In genomic region chr4:142989175-142989574, GRCm38 (mm10) we compare ENCODE assay signal across 12 mouse cellular contexts.
DNase-seq lines count a peak whose midpoint lies in the region; ATAC-seq and TF ChIP-seq lines count a peak whose summit lies in the region.
"Had no signal": no experiment of that assay in that cellular context is flagged by ENCODE, and none has a peak within 500 bp of the region (broad histone marks: within the 10 kb centered on the region; RNA-seq: fewer than 3 reads in every experiment).

No protein-coding gene starts in this region.

- no peak overlapping the region for H3K4me3 ChIP-seq in left cerebral cortex, adult 2 months
- no peak overlapping the region for H3K4me3 ChIP-seq in embryonic facial prominence, embryonic 11.5 days (ENCODE audit: low read depth, low read length)
- H3K4me3 ChIP-seq in hindbrain, embryonic 14.5 days (replicated peaks; ENCODE audit: low read length) = no peak overlapping the region
- no peak overlapping the region for H3K4me3 ChIP-seq in midbrain, postnatal 0 days (ENCODE audit: low read depth, low read length)

- H3K4me2 ChIP-seq in embryonic facial prominence, embryonic 11.5 days (ENCODE audit: low read depth, low read length) = peak overlapping the region; percentile 4; the same call in 1 of the 2 replicates
- peak overlapping the region; percentile 17 for H3K4me2 ChIP-seq in hindbrain, embryonic 14.5 days (replicated peaks)
- peak overlapping the region; percentile 28; the same call in 1 of the 2 replicates for H3K4me2 ChIP-seq in midbrain, postnatal 0 days (ENCODE audit: low read depth, low read length, poor library complexity, severe bottlenecking)

- no peaks in the 10 kb centered on the region for H3K4me1 ChIP-seq in embryonic facial prominence, embryonic 11.5 days (ENCODE audit: control insufficient read depth, insufficient read depth, low read length)
- no peaks in the 10 kb centered on the region for H3K4me1 ChIP-seq in hindbrain, embryonic 14.5 days (replicated peaks; ENCODE audit: control insufficient read depth, insufficient read depth, low read length)
- no peaks in the 10 kb centered on the region for H3K4me1 ChIP-seq in midbrain, postnatal 0 days (ENCODE audit: insufficient read depth, low read length)

- intact Hi-C loops in left cerebral cortex, adult 2 months (cut with DNase I) = no loop called here

- 2% methylated on average over 8 of the region's 8 CpGs for WGBS in embryonic facial prominence, embryonic 11.5 days
- 10% methylated on average over 8 of the region's 8 CpGs for WGBS in hindbrain, embryonic 14.5 days
- 5% methylated on average over 8 of the region's 8 CpGs for WGBS in midbrain, postnatal 0 days

- H3K9me3 ChIP-seq in embryonic facial prominence, embryonic 11.5 days (replicated peaks; ENCODE audit: control insufficient read depth, low read length) = no peaks in the 10 kb centered on the region
- H3K9me3 ChIP-seq in hindbrain, embryonic 14.5 days (ENCODE audit: control insufficient read depth, low read length) = no peaks in the 10 kb centered on the region
- no peaks in the 10 kb centered on the region for H3K9me3 ChIP-seq in midbrain, postnatal 0 days (ENCODE audit: low read length)

- H3K27me3 ChIP-seq in embryonic facial prominence, embryonic 11.5 days (ENCODE audit: control insufficient read depth, insufficient read depth, low read length) = no peaks in the 10 kb centered on the region
- H3K27me3 ChIP-seq in hindbrain, embryonic 14.5 days (ENCODE audit: control insufficient read depth, insufficient read depth, low read length) = no peaks in the 10 kb centered on the region
- no peaks in the 10 kb centered on the region for H3K27me3 ChIP-seq in midbrain, postnatal 0 days (ENCODE audit: insufficient read depth, low read length)

- DNase-seq in left cerebral cortex, adult 2 months (ENCODE audit: extremely low spot score in 1 of 2, low spot score in 2 of 2) = no peak
- DNase-seq in left cerebral cortex, adult 11 months (ENCODE audit: low spot score) = no peak
- peak; percentile 63 for DNase-seq in embryonic facial prominence, embryonic 11.5 days (ENCODE audit: low spot score)
- DNase-seq in hindbrain, embryonic 14.5 days (ENCODE audit: low spot score) = no peak
- peak; percentile 56 for DNase-seq in midbrain, postnatal 0 days (ENCODE audit: low spot score)
- DNase-seq in cerebellum, postnatal 36 days = no peak
- DNase-seq in thymus, postnatal 36 days = no peak
- no peak for DNase-seq in gastrocnemius, adult 8-10 months (ENCODE audit: low spot score in 2 of 2)
- DNase-seq: cerebellum, adult 9-10 months; right cerebral cortex, postnatal 14 days had no signal

- H3K36me3 ChIP-seq in embryonic facial prominence, embryonic 11.5 days (replicated peaks; ENCODE audit: control insufficient read depth, insufficient read depth, low read depth, low read length) = no peaks in the 10 kb centered on the region
- no peaks in the 10 kb centered on the region for H3K36me3 ChIP-seq in hindbrain, embryonic 14.5 days (replicated peaks; ENCODE audit: control insufficient read depth, insufficient read depth)
- no peaks in the 10 kb centered on the region for H3K36me3 ChIP-seq in midbrain, postnatal 0 days (ENCODE audit: insufficient read depth, low read length)

- TF ChIP-seq CTCF in left cerebral cortex, adult 2 months (IDR thresholded peaks at IDR 0.05) = peak; percentile 20
- TF ChIP-seq CTCF in midbrain, postnatal 0 days (IDR thresholded peaks at IDR 0.05) = peak; percentile 63

- no peak overlapping the region for H3K9ac ChIP-seq in embryonic facial prominence, embryonic 11.5 days (replicated peaks; ENCODE audit: low read length)
- H3K9ac ChIP-seq in hindbrain, embryonic 14.5 days = no peak overlapping the region
- no peak overlapping the region for H3K9ac ChIP-seq in midbrain, postnatal 0 days (replicated peaks; ENCODE audit: low read length, poor library complexity, severe bottlenecking)

- ATAC-seq in embryonic facial prominence, embryonic 11.5 days (replicated peaks; ENCODE audit: insufficient number of reproducible peaks, low FRiP score, low TSS enrichment, low read depth) = no peak; the same call in 1 of the 2 replicates
- ATAC-seq in hindbrain, embryonic 14.5 days (ENCODE audit: low FRiP score) = no peak
- no peak for ATAC-seq in midbrain, postnatal 0 days (ENCODE audit: low FRiP score)
- ATAC-seq: Patski had no signal

- no peak overlapping the region for H3K27ac ChIP-seq in left cerebral cortex, adult 2 months
- no peak overlapping the region for H3K27ac ChIP-seq in embryonic facial prominence, embryonic 11.5 days (replicated peaks; ENCODE audit: low read depth, low read length)
- H3K27ac ChIP-seq in hindbrain, embryonic 14.5 days = no peak overlapping the region
- H3K27ac ChIP-seq in midbrain, postnatal 0 days (ENCODE audit: low read depth, low read length) = no peak overlapping the region
- H3K27ac ChIP-seq: macrophage had no signal

Comparison
In these comparisons a context has a peak if more than half of its experiments do, and no peak if none do; other contexts are left out.
1. DNase-seq: peak in embryonic facial prominence, embryonic 11.5 days (single experiment) and midbrain, postnatal 0 days (single experiment); none in left cerebral cortex, adult 2 months (0 of 2), left cerebral cortex, adult 11 months (single experiment), hindbrain, embryonic 14.5 days (single experiment), cerebellum, postnatal 36 days (0 of 2), thymus, postnatal 36 days (0 of 2) and gastrocnemius, adult 8-10 months (0 of 2).
2. Peak in every context shown above with its lines, with median percentiles within 50 percentile points of each other: H3K4me2 ChIP-seq.